Mouse (Mus musculus) T-cell, adult 2 months (primary cell): ENCODE measurements around the gene Kcnh7.

Source experiments
- DNase-seq: peaks from one replicate; pipeline ENCODE4 v3.0.0; 2022; ENCODE audit warnings: low spot score

The Kcnh7 gene

DNA sequence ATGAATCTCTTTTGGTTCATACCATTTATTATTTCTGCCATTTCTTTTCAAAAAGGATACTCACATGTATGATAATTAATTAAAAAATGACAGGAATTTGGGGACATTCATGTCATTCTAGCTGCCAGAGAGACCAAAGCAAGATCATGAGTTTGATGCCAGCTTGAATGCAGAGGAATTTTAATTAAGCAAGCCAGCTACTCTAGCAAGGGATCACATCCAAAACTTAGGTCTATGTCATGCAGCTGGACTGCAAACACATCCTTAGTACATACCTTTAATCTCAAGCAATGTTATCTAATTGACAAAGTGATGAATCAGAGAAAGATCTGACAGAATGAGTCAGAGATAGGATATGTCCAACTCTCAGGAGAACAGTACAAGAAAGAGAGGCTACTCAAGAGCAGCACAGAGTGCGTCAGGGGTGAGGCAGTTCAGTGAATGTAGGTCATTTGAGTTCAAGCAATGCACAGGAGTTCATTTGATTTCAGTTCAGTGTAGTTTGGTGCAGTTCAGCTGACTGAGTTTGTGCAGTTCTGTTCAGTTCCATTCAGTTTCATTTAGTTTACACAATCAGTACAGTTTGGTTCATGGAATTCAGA is 248.7 kb downstream of the Kcnh7 start:
- DNase-seq: no peak

DNA sequence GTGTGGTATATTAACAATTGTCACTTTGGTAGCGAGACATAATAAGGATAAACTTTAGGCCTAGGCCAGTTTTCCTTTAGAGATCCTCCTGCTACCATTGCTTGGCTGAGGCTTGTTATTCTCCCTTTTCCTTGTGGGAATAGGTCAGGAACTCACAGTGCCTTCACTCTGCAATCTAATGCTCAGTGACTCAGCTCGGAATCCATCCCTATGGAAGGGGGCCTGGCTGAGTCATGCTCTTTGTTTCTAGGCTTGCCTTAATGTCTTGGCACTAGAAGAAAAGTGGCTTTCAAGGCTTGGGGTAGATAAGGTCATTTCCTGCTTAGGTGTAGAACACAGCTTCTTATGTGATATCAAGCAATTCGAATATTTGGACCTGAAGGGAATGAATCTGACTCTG is 255.6 kb downstream of the Kcnh7 start:
- no peak for DNase-seq

DNA sequence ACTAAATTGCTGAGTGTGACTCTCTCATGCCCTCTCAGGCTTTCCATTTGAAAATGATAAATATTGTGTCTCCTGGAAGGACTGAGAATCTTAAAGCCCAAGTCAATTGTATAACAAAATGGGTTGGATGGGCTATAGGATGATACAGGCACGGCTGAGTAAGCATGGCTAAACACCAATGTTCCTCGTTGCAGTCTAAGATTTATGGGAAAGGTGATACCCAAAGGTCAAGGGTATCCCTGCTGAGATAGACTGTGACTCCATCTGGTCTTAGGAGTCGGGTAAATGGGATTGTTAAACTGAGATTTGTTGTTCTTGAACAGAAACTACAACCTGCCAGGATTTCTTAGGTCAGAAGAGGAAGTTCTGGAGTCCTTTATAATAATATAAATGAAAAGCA is 256.0 kb downstream of the Kcnh7 start:
- DNase-seq: no peak

DNA sequence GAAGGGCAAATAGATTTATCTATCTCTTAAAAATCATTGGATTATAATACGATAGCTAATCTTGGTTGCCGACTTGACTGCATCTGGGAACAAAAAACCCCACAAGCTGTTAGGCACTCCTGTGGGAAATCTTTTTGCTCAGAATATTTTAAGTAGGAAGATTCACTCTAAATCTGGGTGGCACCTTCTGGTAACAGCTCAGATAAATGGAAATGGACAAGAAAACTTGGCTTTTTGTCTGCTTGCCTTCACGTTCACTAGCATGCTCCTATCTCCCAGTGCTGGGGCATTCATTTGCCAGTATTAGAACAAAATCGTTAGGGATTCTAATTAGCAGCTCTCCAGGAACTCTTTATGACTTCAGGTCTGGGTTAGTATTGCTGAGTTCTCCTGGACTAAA is 260.3 kb downstream of the Kcnh7 start:
- no peak for DNase-seq

DNA sequence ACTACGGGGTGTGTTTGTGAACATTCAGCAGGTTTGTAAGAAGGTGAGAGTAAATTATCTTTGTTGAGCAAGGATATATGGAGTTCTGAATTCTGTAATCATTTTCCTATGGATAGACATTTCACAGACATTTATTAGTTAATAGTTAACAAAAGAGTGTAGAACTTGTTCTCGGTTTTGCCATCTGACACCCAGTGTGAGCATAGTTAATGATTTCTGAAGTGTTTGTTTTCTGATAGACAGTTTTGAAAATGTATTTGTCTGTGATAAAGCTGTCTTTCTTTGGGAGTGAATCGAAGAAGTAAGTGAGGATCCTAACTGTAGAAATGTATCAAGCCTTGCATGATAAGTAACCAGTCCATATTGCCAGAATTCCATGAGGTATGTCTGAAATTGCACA is 276.4 kb downstream of the Kcnh7 start:
- no peak for DNase-seq

DNA sequence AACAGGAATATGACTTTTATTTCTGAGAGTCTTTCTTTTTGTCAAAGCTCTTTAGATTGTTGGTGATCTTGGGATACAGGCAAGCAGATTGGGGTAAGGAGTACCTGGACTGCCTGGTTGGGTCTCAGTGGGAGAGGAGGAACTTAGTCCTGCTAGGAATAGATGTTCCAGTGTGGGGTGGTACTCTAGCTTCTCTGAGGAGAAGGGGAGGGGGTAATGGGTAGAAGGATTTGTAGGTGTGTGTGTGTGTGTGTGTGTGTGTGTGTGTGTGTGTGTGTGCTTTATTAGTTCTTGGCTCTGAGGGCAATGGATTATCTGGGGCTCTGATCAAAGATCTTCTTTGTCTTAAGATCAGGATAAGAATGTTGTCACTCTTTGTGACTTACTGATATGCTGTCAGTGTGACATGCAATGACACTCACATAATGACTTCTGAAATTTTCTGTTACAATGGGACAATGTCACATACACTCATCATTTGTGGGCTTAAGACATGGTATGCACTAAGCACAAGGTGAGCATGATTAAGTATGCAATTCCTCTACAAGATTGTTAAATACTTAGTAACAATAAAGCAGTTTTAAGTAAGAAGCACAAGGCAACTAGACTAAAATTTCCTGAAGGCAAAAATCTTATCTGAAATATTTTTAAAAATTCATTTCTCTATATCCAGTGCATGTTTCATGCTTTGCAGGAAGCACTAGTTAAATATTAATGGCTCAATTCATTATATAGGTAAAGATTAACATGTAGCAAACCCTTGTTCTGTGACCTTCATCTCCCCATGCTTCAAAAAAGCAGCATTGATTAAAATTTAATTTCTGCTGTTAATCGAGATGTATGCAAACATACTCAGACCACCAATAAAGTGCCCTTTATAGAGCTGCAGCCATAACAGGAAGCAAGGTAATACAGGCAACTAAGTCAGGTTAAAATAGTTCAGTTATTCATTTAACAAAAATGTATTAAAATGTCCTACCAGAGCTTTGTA is 281.4 kb downstream of the Kcnh7 start:
- no peak for DNase-seq

DNA sequence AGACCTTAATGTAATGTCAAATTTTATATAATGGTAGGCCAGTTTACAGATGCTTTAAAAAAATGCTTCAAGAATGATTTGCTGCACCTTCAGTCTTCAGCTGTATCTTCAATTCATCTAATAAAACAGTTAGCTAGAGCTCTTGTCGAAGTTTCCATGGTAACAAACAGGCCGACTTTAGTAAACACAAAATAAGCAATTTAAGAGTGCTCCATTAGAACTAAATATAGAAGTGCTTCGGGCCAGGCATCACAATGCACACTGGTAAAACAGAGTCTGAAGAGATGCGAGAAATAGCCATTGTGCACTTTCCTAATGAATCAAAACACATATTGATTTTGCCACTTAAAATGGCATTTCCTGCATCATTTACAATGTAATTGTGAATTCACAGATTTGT is 305.3 kb downstream of the Kcnh7 start:
- no peak for DNase-seq

DNA sequence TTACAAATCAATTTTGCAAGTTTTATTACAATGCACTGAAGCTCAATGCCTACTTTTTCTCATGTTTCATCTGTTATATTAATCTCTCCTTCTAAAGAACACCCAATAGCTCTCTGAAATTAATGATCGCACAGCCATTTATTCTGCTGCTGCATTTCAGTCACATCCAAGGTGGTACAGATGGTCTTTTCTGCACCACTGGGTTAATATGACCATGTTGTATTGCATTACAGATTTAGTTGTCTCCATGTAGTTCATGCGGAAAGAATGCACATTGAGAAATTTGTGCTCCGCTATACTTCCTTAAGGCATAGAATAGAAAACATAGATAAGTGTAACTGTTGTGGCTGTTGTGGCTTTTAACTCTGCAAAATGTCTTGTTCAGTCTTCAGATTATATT is 328.7 kb downstream of the Kcnh7 start:
- no peak for DNase-seq

DNA sequence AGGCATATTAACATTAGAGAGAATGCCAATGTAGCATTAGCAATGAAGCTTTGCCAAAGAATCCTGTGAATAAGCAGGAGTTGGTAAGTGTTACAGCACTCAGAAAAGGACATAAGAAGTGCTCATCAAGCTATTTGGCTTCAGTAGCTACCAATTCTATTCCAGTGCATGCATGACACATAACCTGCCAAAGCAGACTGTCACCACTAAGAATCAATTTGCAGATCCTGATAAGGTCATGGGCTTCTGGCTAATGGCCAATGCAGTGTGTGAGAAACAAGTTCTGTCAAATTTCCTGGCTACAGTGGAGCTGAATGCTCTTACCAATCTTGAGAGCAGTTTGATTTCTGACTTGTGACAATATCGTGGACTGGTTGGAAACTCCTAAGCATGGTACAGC is 341.5 kb downstream of the Kcnh7 start:
- DNase-seq: no peak

DNA sequence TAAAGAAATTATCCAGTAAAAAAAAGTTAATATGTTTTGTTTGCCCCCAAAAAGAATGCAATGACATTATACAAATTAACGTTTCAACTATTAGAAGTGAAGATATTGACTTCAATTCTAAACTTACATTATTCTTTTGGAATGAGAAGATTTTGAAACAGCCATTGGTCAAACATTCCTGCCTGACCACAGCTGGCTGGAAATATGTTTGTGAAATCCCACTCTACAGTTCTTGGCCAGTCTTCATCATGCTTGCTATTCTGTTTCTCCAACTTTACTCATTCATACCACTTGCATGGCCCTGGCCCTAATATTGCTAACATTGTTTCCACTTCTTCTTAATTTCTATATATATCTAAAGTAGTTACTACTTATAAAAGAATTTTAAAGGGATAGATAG is 349.8 kb downstream of the Kcnh7 start:
- DNase-seq: no peak

DNA sequence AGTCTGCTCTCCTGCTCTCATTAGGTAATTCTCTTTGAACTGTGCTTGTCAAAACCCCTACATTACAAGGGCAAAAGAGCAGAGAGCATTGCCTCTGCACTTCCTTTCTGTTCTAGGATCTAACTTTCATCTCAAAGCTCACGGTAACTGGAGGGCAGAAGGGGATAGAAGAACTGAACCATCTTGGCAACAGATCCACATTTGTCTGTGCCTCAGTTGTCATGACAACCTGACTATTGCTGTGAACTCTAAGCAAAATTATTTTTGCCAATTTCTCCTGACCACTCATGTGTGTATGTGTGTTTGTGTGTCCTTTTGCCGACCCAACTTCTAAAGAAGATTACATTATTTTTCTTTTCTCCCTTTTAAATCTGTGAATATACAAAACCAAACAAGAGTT is 364.9 kb downstream of the Kcnh7 start:
- DNase-seq: no peak

DNA sequence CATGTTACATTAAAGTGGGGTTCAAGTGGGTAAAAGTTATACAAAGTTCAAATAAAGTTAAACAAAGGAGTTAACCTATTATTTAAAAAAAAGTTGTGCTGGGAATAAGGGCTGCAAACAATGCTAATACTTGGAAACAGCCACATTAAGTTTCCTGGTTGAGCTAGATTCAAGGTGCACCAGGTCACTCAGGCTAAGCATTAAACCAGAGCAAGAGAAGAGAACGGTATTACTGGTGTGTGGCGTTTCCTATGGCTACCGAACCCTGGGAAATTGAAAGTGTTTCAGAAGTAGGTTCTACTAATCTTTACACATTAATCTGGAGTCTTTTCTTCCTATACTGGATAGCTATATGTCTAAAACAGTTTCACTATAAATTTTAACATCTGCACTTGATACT is 368.1 kb downstream of the Kcnh7 start:
- DNase-seq: no peak

DNA sequence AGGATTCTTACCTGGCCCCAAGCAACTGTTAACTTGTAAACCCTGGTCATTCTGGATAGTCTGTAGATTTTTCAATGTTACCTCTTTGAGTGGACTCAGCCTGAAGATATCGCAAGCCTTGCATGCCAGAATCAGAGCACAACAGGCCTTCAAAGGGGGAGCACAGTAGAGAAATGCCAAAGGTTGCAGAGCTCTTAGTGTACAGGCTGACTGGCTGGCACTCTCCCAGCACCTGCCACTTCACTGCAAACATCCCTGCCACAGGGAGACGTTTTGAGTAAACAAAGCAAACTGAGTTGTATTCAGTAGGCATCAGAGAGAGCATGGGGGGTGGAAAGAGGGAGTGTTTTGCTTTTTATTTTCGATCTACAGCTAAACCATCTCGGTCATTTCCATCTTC is 375.3 kb downstream of the Kcnh7 start:
- no peak for DNase-seq

DNA sequence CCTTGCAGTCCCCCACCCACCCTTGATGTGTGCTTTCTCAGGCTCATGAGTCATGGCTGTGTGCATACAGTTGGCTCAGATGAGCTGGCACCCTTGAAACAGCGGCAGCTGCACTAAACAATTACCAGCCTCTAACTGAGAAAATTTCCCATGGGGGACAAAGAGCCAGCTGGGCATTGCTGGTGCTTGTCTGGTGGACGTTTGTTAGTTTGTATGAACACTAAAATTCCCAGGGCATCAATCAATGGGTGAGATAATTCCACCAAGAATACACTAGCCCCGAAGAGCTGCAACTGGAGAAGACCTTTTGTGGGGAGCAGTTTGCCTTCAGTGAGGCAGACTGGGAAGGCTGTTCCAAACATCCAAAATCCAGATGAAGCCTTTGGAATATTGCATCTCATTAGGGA is 376.6 kb downstream of the Kcnh7 start:
- DNase-seq: no peak

DNA sequence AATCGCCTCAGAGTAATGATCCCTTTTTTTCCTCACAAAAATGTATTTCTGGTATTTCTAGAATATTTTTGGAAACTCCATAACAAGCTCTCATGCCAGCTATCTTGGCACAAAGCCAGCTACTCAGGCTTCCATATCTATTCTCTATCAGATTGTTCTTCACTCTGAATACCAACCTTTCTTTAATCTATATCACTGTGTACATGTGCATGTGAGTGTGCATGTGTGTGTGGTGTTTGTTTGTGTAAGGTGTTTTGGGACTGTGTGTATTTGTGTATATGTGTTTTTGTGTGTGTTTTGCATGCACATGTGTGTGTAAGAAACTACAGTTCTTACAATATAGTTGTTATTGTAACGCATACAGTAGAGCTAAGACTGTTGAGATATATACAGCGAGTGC is 377.2 kb downstream of the Kcnh7 start:
- no peak for DNase-seq

DNA sequence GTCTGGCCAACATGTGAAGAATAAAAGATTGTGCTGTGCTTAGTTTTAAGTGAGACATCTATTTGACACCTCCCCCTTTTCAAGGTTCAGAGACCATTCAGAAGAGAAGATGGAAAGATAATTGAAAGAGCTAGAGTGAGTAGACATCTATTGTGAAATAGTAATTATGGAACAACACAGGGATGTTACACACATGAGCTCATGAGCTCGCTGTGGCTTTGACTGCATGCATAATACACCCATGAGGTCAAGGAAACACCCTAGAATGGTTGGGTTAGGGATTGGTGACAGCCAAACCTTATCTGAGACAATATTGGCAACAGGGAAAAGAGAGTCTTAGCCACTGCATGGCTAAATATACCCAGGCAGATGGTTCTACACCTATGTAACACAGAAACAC is 380.1 kb downstream of the Kcnh7 start:
- no peak for DNase-seq

DNA sequence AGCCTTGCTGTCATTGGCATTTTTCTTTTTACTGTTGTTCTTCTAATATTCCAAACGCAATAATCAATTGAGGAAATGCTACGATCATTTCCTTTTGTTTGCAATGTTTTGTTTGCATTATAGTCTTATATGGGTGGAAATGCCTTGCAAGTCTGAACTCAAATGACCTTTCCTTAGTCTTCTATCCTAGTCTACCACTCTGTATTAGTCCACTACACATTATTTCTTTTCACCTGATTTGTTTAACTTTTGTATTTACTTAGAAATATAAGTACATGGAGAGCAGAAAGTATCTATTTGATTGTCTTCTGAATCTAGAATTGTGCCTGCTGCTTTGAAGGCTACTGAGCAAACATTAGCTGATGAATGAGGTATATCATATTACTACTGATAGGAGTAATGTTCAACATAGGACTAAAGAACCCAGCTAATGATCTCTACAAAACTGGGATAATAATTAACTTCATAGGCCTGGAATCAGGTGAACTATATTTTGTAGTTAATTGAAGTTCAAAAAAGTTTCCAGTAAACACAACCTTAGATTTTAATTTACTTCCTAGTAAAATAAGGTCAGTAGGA is 399.5 kb downstream of the Kcnh7 start:
- no peak for DNase-seq

DNA sequence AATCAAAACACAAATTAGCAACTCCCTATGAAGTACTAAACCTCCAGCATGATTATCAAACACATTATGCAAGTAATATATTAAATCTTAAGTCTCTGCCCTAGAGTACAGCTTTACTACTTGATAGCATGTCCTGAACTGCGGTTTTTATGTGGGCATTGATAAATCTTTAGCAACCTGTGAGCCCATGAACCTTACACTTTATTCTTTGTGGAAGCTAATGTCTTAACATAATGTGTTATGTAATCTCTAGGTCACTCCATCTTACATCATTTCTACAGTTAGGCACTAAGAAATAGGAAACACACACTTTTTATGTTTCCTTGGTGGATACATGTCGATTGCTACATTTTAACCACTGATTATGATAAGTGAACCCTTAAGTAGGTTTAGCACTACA is 437.8 kb downstream of the Kcnh7 start:
- DNase-seq: no peak

DNA sequence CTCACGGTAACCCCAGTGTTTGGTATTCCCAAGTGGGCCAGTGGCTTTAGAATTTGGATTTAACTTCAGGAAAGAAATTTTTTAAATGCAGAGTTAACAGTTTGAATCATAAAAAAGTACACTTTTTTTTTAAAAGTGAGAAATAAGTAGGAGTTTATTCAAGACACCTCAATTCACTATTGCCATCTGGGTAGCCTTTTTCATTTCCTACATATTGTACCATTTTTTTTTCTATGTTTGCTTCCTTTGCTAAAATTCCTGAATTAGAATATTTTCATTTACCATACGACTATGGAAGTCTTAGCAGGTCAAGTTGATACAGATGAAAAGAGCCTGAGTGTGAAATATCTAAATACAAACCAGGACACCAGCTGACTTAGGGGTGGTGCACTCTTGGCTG is 441.0 kb downstream of the Kcnh7 start:
- DNase-seq: no peak

DNA sequence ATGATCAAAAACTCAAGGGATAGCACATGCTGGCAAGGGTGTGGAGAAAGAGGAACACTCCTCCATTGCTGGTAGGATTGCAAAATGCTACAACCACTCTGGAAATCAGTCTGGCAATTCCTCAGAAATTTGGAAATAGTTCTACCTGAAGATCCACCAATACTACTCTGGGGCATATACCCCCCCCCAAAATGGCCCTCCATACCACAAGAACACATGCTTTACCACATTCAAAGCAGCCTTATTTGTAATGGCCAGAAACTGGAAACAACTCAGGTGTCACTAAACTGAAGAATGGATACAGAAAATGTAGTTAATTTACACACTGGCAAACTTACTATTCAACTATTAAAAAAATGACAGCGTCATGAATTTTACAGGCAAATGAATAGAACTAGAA is 453.4 kb downstream of the Kcnh7 start:
- no peak for DNase-seq

DNA sequence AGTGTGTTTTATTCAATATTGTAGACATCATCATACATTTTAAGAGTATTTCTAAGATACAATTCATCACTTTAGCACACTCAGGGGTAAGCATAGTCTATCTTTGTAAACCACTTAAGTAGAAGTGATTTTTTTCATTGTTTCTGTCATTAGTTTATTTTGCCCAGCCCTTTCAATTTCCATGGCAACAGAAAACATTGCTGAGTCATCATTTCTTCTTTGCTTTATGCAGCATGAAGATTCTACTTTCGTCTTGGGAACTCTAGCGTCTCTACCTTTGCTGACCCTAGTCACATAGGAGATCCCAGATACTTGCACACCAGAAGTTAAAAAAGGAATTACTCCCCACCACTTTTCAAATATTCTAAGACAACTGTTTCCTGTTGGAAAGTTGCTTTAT is 456.4 kb downstream of the Kcnh7 start:
- DNase-seq: no peak

DNA sequence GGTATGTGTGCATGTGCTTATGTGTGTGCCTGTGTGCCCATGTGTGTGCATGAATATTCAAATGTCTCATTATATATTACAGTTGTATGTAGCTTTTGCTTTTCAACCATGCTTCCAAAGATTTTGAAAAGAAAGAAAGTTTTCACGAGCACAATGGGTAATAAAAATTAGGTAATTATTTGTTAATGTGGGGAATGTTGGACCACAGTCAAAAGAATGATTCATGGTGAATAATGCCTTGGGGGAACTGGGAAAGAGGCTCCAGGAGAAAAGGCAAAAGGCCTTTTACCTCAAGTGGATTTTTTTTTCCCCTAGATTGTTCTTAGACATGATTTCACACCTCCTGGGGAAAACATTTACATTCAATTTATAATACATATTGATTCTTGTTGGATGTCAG is 458.1 kb downstream of the Kcnh7 start:
- DNase-seq: no peak

DNA sequence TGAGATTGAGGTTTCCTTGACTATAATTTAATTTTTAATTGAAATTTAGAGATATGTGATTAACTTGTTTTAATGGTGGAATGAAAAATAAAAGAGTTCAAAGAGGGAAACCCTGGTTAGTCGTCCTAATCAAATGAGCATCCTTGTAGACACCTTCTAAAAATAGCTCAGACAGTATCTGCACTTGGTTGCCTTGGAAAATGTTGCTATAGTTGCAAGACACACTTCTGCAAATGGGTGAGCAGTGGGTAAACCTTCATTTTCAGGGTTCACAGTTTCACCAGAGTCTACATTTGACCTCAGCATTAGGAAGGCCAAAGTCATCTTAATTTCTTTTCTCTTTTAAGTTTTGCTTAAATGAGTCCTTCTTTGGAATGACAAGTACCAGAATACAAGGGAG is 465.7 kb downstream of the Kcnh7 start:
- no peak for DNase-seq
